Comparison of ENCODE assay signal across 9 mouse cellular contexts in genomic region chr7:128529574-128530051, GRCm38 (mm10). TPM values are rescaled to one million over a fixed set of nuclear protein-coding genes. Genes with fewer than 3 reads are reported as not detected.
DNase-seq lines count a peak whose midpoint lies in the region; ATAC-seq and TF ChIP-seq lines count a peak whose summit lies in the region.
"Had no signal": no experiment of that assay in that cellular context is flagged by ENCODE, and none has a peak within 500 bp of the region (broad histone marks: within the 10 kb centered on the region; RNA-seq: fewer than 3 reads in every experiment).

No protein-coding gene starts in this region.

- no peak overlapping the region for H3K4me3 ChIP-seq in liver, embryonic 12.5 days
- H3K4me3 ChIP-seq in heart, embryonic 11.5 days (ENCODE audit: low read depth, low read length) = no peak overlapping the region; the same call in 1 of the 2 replicates
- no peak overlapping the region for H3K4me3 ChIP-seq in midbrain, embryonic 11.5 days (ENCODE audit: low read depth, low read length)

- no peak overlapping the region for H3K4me2 ChIP-seq in liver, embryonic 12.5 days
- peak overlapping the region; percentile 43 for H3K4me2 ChIP-seq in heart, embryonic 11.5 days
- no peak overlapping the region for H3K4me2 ChIP-seq in midbrain, embryonic 11.5 days

- DNase-seq in liver = peak; percentile 29
- DNase-seq in brain, embryonic 14.5 days (ENCODE audit: low read depth) = peak; percentile 85
- peak; percentile 60 to 61 for DNase-seq in layer of hippocampus, postnatal 36 days
- DNase-seq in midbrain, embryonic 11.5 days (ENCODE audit: low spot score, missing footprints) = peak; percentile 86
- DNase-seq in yolk sac, embryonic 10.5 days (ENCODE audit: low spot score) = peak; percentile 71
- no peak for DNase-seq in c-Kit-positive CD71-positive TER-119-positive erythroid progenitor cells, embryonic 14.5 days (ENCODE audit: low spot score)

- no peak overlapping the region for H3K9ac ChIP-seq in liver, embryonic 12.5 days
- H3K9ac ChIP-seq in heart, embryonic 11.5 days (ENCODE audit: low read depth, low read length) = peak overlapping the region; percentile 54
- H3K9ac ChIP-seq in midbrain, embryonic 11.5 days (ENCODE audit: low read length) = no peak overlapping the region
- H3K9ac ChIP-seq: liver, embryonic 14.5 days had no signal

- H3K27ac ChIP-seq in liver, embryonic 12.5 days = no peak overlapping the region
- peak overlapping the region; percentile 89 for H3K27ac ChIP-seq in heart, embryonic 11.5 days (ENCODE audit: low read depth, low read length)
- H3K27ac ChIP-seq in midbrain, embryonic 11.5 days (ENCODE audit: low read depth, low read length) = no peak overlapping the region
- H3K27ac ChIP-seq: liver, embryonic 14.5 days had no signal

- peaks cover 94% of the 10 kb centered on the region for H3K4me1 ChIP-seq in liver, embryonic 12.5 days
- H3K4me1 ChIP-seq in heart, embryonic 11.5 days (ENCODE audit: control insufficient read depth, insufficient read depth, low read length) = peaks cover 70% of the 10 kb centered on the region
- H3K4me1 ChIP-seq in midbrain, embryonic 11.5 days (ENCODE audit: control insufficient read depth, insufficient read depth, low read length) = peaks cover 21% of the 10 kb centered on the region

- no peak for ATAC-seq in liver, embryonic 12.5 days
- ATAC-seq in heart, embryonic 11.5 days (replicated peaks; ENCODE audit: insufficient number of reproducible peaks, low FRiP score, low TSS enrichment) = no peak
- peak; percentile 35; the same call in 1 of the 2 replicates for ATAC-seq in midbrain, embryonic 11.5 days (ENCODE audit: low FRiP score)

- no peaks in the 10 kb centered on the region for H3K36me3 ChIP-seq in liver, embryonic 12.5 days
- H3K36me3 ChIP-seq in heart, embryonic 11.5 days (ENCODE audit: control insufficient read depth, insufficient read depth, low read length) = no peaks in the 10 kb centered on the region
- no peaks in the 10 kb centered on the region for H3K36me3 ChIP-seq in midbrain, embryonic 11.5 days (ENCODE audit: control insufficient read depth, insufficient read depth, low read length)

- no peaks in the 10 kb centered on the region for H3K9me3 ChIP-seq in liver, embryonic 12.5 days (replicated peaks)
- no peaks in the 10 kb centered on the region for H3K9me3 ChIP-seq in heart, embryonic 11.5 days (replicated peaks; ENCODE audit: control insufficient read depth, low read length)
- no peaks in the 10 kb centered on the region for H3K9me3 ChIP-seq in midbrain, embryonic 11.5 days (ENCODE audit: control insufficient read depth, low read length)

- 34% methylated on average over 14 of the region's 14 CpGs for WGBS in liver, embryonic 12.5 days (ENCODE audit: insufficient replicate concordance)
- whole genome bisulfite sequencing in heart, embryonic 11.5 days (ENCODE audit: insufficient replicate concordance) = 8% methylated on average over 14 of the region's 14 CpGs
- 44% methylated on average over 14 of the region's 14 CpGs for WGBS in midbrain, embryonic 11.5 days

- TF ChIP-seq CTCF in brain, embryonic 14.5 days (IDR thresholded peaks at IDR 0.05; ENCODE audit: borderline replicate concordance, extremely low read depth, insufficient read depth, insufficient read length) = no peak

- TF ChIP-seq POLR2A in brain, embryonic 14.5 days (IDR thresholded peaks at IDR 0.05; ENCODE audit: borderline replicate concordance, extremely low read depth, insufficient read depth, insufficient read length, poor library complexity, severe bottlenecking) = no peak

- H3K27me3 ChIP-seq in liver, embryonic 12.5 days (replicated peaks) = no peaks in the 10 kb centered on the region
- no peaks in the 10 kb centered on the region for H3K27me3 ChIP-seq in heart, embryonic 11.5 days (ENCODE audit: control insufficient read depth, insufficient read depth, low read length)
- H3K27me3 ChIP-seq in midbrain, embryonic 11.5 days (ENCODE audit: control insufficient read depth, insufficient read depth, low read length) = peaks cover 2% of the 10 kb centered on the region; the same call in 1 of the 2 replicates

RNA-seq across cellular contexts. Expression of gene Bag3, which starts 6.2 kb away (rescaled TPM):
- 5.5 TPM in 2 replicates for polyA plus RNA-seq in liver, embryonic 12.5 days (2016; fragmentation: Nextera tagmentation; extraction: Ambion mirVana)
- polyA plus RNA-seq in brain, embryonic 14.5 days (2012; rRNA removed) = 2.2 and 4.2 TPM in 2 replicates
- polyA plus RNA-seq in heart, embryonic 11.5 days (2014; fragmentation: Nextera tagmentation; extraction: Ambion mirVana) = 20.6 and 21.1 TPM in 2 replicates
- 10 to 100 TPM; 12.0 to 13.9 TPM for total RNA-seq in layer of hippocampus, postnatal 36 days (2021)
- 3.0 and 4.3 TPM in 2 replicates for polyA plus RNA-seq in midbrain, embryonic 11.5 days (2014; fragmentation: Nextera tagmentation; extraction: Ambion mirVana)
